Mouse (Mus musculus) adrenal gland, postnatal 25 days (tissue): ENCODE measurements around the gene Micu1. TPM values are rescaled to one million over a fixed set of nuclear protein-coding genes. Genes with fewer than 3 reads are reported as not detected.

Experiments used
- DNase-seq: peaks from one replicate; pipeline ENCODE4 v3.0.0; 2021; ENCODE audit warnings: mixed read lengths
- total RNA-seq: library from RNA; stranded (reverse); gene quantifications from 2 replicates; pipeline ENCODE4 v1.2.3, GENCODE M21; 2021

The Micu1 gene
- total RNA-seq, 1 experiment from 2014 or later = 66.3 TPM

DNA sequence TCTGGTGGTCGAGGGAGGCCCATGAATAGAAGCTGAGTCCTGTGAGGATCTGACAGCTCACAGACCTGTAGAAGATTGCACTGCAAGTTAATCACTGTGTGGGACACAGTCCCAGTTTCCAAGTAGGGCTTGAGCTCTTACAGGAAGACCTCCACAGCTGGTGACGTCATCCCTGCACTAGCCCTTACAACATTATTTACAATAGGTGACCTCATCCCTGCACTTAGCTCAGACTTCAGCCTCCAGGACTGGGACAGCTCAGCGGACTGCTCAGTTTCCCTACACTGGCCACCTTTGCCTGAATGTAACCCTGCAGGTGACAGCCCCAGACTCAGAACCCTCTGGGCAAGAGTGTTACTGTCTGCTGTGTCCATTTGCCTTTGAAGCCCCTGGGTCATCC, 75.0 kb downstream of the Micu1 start:
- DNase-seq = peak; percentile 12

- peak; percentile 37 for DNase-seq
These were observed 75.9 kb downstream of the Micu1 start for GRCm38 (mm10) chr10:59778137-59778710.

GRCm38 (mm10) chr10:59780698-59781097, 78.4 kb downstream of the Micu1 start:
- no peak for DNase-seq

DNA sequence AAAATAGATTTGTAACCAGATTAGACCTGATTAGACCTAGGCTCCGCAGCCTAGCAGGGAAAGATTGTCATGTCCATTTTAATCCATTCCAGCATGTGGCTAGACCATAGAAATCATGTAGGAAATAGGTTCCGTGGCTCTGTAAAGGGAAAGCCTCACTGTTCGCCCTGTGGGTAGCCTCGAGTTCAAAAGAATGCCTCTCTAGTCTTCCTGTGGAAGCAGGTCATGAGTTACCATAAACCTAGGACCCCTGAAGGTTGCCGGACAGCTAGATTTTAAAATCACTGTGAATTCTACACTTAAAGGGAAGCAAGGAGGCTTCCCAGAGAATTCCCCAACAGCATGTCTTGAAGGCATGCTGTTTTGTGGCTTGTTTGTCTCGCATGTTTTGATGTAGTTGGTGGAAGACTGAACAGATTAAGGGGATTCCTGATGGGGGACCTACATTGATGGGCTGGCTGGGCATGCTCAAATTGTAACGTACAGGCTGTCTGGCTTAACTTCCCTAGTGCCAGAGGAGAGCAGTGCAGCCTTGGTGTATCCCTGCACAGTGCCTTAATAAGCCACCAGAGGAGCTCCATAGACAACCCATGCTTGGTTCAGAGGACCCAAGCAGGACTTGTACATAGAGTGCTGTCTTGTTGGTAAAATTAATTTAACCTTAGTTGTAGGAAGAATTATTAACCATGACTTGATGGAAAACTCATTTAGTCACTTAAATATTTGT, 79.1 kb downstream of the Micu1 start:
- DNase-seq = no peak

DNA sequence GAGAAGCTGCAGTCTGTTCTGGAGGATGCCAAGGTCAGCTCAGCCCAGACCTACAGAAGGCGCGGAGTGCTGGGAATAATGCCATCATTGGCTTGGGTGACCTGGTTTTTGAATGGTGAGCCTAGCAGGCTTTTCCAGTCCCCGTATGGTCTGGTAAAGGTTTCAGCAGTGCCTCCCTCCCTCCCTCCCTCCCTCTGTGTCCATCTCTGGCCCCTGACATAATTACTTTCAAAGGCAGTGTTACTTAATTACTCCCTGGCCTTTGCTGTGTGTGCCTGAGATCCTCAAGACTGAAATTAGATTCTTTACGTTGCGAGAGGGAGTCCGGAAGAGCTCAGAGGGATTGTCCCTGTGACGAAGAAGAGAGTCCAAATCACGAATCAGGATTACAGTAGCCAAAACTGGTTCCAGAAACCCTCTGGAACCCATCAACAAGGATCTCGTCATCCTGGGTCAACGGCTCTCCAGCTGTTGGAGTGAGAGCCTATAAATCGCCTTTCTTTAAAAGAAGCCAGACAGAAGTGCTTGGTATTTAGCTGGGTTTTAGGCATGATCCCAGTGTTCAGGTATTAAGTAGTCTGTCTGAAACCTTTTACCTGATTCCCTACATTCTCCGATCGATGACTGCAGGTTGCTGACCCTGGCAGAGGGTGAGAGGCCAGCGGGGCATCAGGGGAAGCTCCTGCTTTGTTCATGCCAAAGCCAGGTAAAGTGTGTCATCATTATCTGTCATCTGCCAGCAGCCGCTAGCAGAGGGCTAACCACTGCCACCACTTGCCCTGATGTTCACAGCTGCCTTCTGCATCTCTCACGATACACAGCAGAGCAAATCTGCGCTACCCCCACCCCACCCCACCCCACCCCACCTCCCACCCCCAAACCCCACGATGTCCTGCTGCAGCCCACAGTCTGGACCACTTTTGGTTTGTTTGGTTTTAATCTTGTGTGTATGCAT, 82.7 kb downstream of the Micu1 start:
- DNase-seq = peak; percentile 28

- DNase-seq = peak; percentile 12
These were observed 84.0 kb downstream of the Micu1 start for GRCm38 (mm10) chr10:59786289-59786688.

- no peak for DNase-seq
These were observed 85.0 kb downstream of the Micu1 start for GRCm38 (mm10) chr10:59787140-59787800.

- no peak for DNase-seq
These were observed 85.6 kb downstream of the Micu1 start for GRCm38 (mm10) chr10:59787870-59788269.

GRCm38 (mm10) chr10:59790291-59790929, 88.1 kb downstream of the Micu1 start:
- DNase-seq = no peak

- DNase-seq = no peak
These were observed 89.6 kb downstream of the Micu1 start for GRCm38 (mm10) chr10:59791896-59792295.

- DNase-seq = no peak
These were observed 90.4 kb downstream of the Micu1 start for GRCm38 (mm10) chr10:59792575-59793176.

GRCm38 (mm10) chr10:59793454-59793853, 91.2 kb downstream of the Micu1 start:
- DNase-seq = no peak

GRCm38 (mm10) chr10:59795085-59795484, 92.8 kb downstream of the Micu1 start:
- no peak for DNase-seq

GRCm38 (mm10) chr10:59795902-59796301, 93.6 kb downstream of the Micu1 start:
- no peak for DNase-seq

DNA sequence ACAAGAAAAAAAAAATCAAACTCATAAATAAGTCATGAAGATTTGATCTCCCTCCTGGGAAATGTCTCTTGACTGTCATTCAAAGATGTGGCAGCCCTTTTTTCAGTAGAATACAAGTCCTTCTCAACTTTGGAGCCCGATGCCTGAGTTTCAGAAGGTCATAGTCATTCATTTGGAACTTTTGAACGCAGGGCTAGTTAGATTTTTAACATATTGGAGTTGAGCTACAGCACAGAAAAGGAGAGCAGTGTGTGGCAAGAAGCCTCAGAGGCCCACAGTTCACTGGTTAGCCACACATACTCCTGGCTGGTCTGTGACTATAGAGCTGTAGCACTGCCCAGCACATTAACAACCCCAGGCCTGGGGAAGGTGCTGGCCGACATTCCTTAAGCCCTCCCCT, 96.1 kb downstream of the Micu1 start:
- no peak for DNase-seq

DNA sequence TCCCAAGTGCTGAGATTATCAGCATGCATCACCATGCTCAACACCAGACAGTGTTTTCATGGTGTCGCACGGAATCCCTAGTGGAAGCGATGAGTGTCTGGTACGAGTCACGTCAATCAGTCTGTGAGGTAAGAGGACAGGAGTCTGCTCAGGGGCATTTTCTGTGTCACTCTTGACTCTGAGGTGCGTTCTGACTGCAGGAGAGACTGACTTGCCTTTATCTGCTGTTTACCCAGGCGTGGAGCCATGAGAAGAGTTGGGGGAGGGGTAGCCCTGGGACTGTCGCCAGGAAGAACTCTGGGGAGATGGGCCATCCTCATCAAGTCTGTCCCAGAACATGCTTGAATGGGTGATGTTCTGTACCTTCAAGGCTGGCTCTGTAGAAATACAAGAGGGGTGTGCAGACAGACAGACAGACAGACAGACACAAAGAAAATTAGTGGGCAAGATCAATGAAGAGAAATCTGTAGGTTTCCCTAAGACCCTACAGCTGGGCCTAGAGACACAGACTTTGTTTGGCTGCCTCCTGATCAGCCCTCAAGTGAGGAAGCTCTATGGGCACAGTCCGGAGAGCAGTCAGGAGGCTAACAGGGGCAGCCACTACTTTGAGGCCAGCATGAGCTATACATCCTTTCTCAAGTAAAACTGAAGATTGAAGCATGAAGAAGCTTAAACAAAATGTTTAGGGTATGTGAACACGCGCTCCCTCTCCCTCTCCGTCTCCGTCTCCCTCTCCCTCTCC, 97.2 kb downstream of the Micu1 start:
- DNase-seq = no peak

DNA sequence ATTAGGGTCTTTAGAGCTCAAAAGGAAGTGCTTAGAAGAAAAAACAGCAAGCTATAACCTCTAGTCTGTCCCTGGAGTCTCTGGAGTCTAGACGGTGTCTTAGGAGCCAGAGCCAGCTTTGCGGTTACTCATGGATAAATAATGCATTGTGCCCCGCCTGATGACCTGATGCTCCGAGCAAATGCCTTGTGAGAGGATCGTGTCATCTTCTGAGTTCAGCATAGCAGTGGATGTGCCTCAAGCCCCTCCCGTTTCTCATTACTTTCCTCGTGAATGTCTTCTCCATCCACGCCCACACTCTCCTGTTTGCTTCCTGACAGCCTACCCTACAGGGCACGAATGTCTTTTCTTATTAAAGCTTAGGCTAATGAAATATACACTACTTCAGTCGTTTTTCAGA, 97.9 kb downstream of the Micu1 start:
- no peak for DNase-seq

- no peak for DNase-seq
These were observed 98.7 kb downstream of the Micu1 start for GRCm38 (mm10) chr10:59800826-59801501.

DNA sequence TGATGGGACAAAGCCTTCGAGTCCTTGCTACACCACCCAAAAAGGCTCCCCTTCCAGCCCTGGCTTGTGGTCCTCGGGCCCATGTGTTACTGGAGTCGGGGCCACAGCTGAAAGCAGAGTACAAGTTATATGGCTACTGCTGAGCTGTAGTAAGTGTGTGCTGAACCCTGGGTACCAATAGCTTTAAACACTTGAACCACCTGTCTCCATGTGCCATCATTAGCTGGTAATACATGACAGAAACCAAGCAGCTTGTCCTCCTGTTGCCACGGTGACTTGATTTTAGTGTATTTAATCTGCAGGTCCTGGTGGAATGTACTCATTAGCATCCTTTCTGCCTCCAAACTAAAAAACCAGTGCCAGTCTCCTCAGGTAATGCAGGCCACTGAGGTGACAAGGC, 106.4 kb downstream of the Micu1 start:
- DNase-seq = no peak

- no peak for DNase-seq
These were observed 107.8 kb downstream of the Micu1 start for GRCm38 (mm10) chr10:59809991-59810574.
